18 mouse cellular contexts compared by ENCODE assay signal in the genomic region with DNA sequence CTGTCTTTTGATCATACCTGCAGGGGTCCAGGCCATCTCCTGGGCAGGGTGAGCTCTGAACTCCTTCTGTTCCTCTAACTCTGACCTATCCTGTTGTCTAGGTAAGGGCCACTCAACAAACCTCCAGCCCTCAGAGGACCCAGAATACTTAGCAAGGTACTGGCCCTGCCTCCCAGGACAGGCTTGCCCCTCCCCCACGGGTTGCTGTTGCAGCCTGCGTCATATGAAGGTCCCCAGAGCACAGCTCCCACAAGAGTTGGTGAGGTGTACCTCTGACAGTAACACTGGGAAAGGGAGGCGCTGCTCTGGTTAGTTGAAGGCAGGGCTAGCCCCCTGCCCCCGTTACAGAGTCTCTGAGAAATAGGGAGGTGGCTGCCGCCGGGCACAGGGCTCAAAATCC. TPM values are rescaled to one million over a fixed set of nuclear protein-coding genes. Genes with fewer than 3 reads are reported as not detected.
DNase-seq lines count a peak whose midpoint lies in the region; ATAC-seq and TF ChIP-seq lines count a peak whose summit lies in the region.
"Had no signal": no experiment of that assay in that cellular context is flagged by ENCODE, and none has a peak within 500 bp of the region (broad histone marks: within the 10 kb centered on the region; RNA-seq: fewer than 3 reads in every experiment).

No protein-coding gene starts in this region.

- DNase-seq in heart, postnatal 4 days, result no peak
- peak; percentile 15 for DNase-seq in liver
- peak; percentile 39 for DNase-seq in embryonic facial prominence, embryonic 14.5 days (ENCODE audit: low spot score)
- DNase-seq in spleen, adult 18-20 months, result no peak
- DNase-seq in cerebellum, adult 18-20 months, result no peak
- DNase-seq: thymus, postnatal 25 days had no signal

- H3K4me2 ChIP-seq in heart, embryonic 11.5 days, result peak overlapping the region; percentile 92
- H3K4me2 ChIP-seq in liver, embryonic 12.5 days, result no peak overlapping the region
- H3K4me2 ChIP-seq in embryonic facial prominence, embryonic 14.5 days (ENCODE audit: low read depth, low read length), result no peak overlapping the region

- no peak for ATAC-seq in heart, embryonic 11.5 days (replicated peaks; ENCODE audit: insufficient number of reproducible peaks, low FRiP score, low TSS enrichment)
- ATAC-seq in liver, embryonic 12.5 days, result no peak
- ATAC-seq in embryonic facial prominence, embryonic 14.5 days (ENCODE audit: low read depth), result no peak
- ATAC-seq: activated CD4-positive, CD25-positive, alpha-beta regulatory T cell, adult 4 months had no signal

- no peak overlapping the region for H3K4me3 ChIP-seq in heart, embryonic 11.5 days (ENCODE audit: low read depth, low read length)
- H3K4me3 ChIP-seq in liver, embryonic 12.5 days, result no peak overlapping the region
- H3K4me3 ChIP-seq in ES-Bruce4 (ENCODE audit: low read depth, low read length), result no peak overlapping the region
- H3K4me3 ChIP-seq in embryonic facial prominence, embryonic 14.5 days (ENCODE audit: low read depth, low read length), result no peak overlapping the region
- H3K4me3 ChIP-seq: heart, adult 2 months; megakaryocyte, embryonic 14.5 days had no signal

- TF ChIP-seq CTCF in ES-Bruce4 (IDR thresholded peaks at IDR 0.05; ENCODE audit: low read depth, low read length), result no peak

- peaks cover 5% of the 10 kb centered on the region; the same call in 1 of the 2 replicates for H3K36me3 ChIP-seq in heart, embryonic 11.5 days (ENCODE audit: control insufficient read depth, insufficient read depth, low read length)
- H3K36me3 ChIP-seq in liver, embryonic 12.5 days, result peaks cover 29% of the 10 kb centered on the region
- peaks cover 14% of the 10 kb centered on the region for H3K36me3 ChIP-seq in ES-Bruce4 (ENCODE audit: control insufficient read depth, insufficient read depth, low read length, poor library complexity, severe bottlenecking)
- H3K36me3 ChIP-seq in embryonic facial prominence, embryonic 14.5 days (ENCODE audit: control insufficient read depth, insufficient read depth, low read length), result peaks cover 7% of the 10 kb centered on the region
- H3K36me3 ChIP-seq: neural tube, embryonic 13.5 days had no signal

- no peak for TF ChIP-seq EP300 in ES-Bruce4 (IDR thresholded peaks at IDR 0.05; ENCODE audit: insufficient read depth, low read depth, low read length)

- no peak for TF ChIP-seq POLR2A in ES-Bruce4 (IDR thresholded peaks at IDR 0.05; ENCODE audit: insufficient read depth, low read length)

- no peak overlapping the region for H3K9ac ChIP-seq in heart, embryonic 11.5 days (ENCODE audit: low read depth, low read length)
- H3K9ac ChIP-seq in liver, embryonic 12.5 days, result no peak overlapping the region
- H3K9ac ChIP-seq in ES-Bruce4 (ENCODE audit: low read depth, poor library complexity, severe bottlenecking), result 0 out of 2 replicates have a peak overlapping the region, but pooled peaks have one; percentile 49
- H3K9ac ChIP-seq in embryonic facial prominence, embryonic 14.5 days (ENCODE audit: low read depth, low read length), result no peak overlapping the region
- H3K9ac ChIP-seq: limb, embryonic 15.5 days; neural tube, embryonic 13.5 days had no signal

- H3K9me3 ChIP-seq in heart, embryonic 11.5 days (replicated peaks; ENCODE audit: control insufficient read depth, low read length), result no peaks in the 10 kb centered on the region
- H3K9me3 ChIP-seq in liver, embryonic 12.5 days (replicated peaks), result no peaks in the 10 kb centered on the region
- no peaks in the 10 kb centered on the region for H3K9me3 ChIP-seq in ES-Bruce4 (replicated peaks; ENCODE audit: control insufficient read depth, insufficient read depth, low read length, poor library complexity, severe bottlenecking)
- no peaks in the 10 kb centered on the region for H3K9me3 ChIP-seq in embryonic facial prominence, embryonic 14.5 days (ENCODE audit: control insufficient read depth, low read length)
- H3K9me3 ChIP-seq: limb, embryonic 15.5 days; neural tube, embryonic 13.5 days had no signal

- peaks cover 36% of the 10 kb centered on the region for H3K27me3 ChIP-seq in heart, embryonic 11.5 days (ENCODE audit: control insufficient read depth, insufficient read depth, low read length)
- peaks cover 55% of the 10 kb centered on the region for H3K27me3 ChIP-seq in liver, embryonic 12.5 days (replicated peaks)
- H3K27me3 ChIP-seq in ES-Bruce4 (ENCODE audit: control insufficient read depth, insufficient read depth, low read length, poor library complexity, severe bottlenecking), result no peaks in the 10 kb centered on the region
- peaks cover 31% of the 10 kb centered on the region for H3K27me3 ChIP-seq in embryonic facial prominence, embryonic 14.5 days (replicated peaks; ENCODE audit: control insufficient read depth, insufficient read depth, low read length)

- H3K27ac ChIP-seq in heart, embryonic 11.5 days (ENCODE audit: low read depth, low read length), result no peak overlapping the region
- no peak overlapping the region for H3K27ac ChIP-seq in liver, embryonic 12.5 days
- H3K27ac ChIP-seq in ES-Bruce4 (ENCODE audit: insufficient read depth, low read length), result no peak overlapping the region
- no peak overlapping the region for H3K27ac ChIP-seq in embryonic facial prominence, embryonic 14.5 days (replicated peaks; ENCODE audit: low read depth, low read length)
- H3K27ac ChIP-seq: heart, adult 2 months; hindbrain, embryonic 14.5 days; layer of hippocampus, adult 2 months; limb, embryonic 15.5 days; neural tube, embryonic 13.5 days had no signal

- WGBS in heart, embryonic 11.5 days (ENCODE audit: insufficient replicate concordance), result 5% methylated on average over 6 of the region's 6 CpGs
- WGBS in liver, embryonic 12.5 days (ENCODE audit: insufficient replicate concordance), result 5% methylated on average over 6 of the region's 6 CpGs
- WGBS in embryonic facial prominence, embryonic 14.5 days, result 3% methylated on average over 6 of the region's 6 CpGs

- peaks cover 12% of the 10 kb centered on the region; the same call in 1 of the 2 replicates for H3K4me1 ChIP-seq in heart, embryonic 11.5 days (ENCODE audit: control insufficient read depth, insufficient read depth, low read length)
- H3K4me1 ChIP-seq in liver, embryonic 12.5 days, result peaks cover 23% of the 10 kb centered on the region
- H3K4me1 ChIP-seq in ES-Bruce4 (ENCODE audit: control insufficient read depth, insufficient read depth, low read length), result peaks cover 10% of the 10 kb centered on the region
- no peaks in the 10 kb centered on the region for H3K4me1 ChIP-seq in embryonic facial prominence, embryonic 14.5 days (ENCODE audit: control insufficient read depth, insufficient read depth, low read length)

RNA-seq across cellular contexts. Expression of gene Gng13, which starts 0.8 kb away (rescaled TPM):
- polyA plus RNA-seq in heart, embryonic 11.5 days (2014; fragmentation: Nextera tagmentation; extraction: Ambion mirVana), result 2.1 and 2.7 TPM in 2 replicates
- total RNA-seq in heart, postnatal 4 days (2021), result 1 to 10 TPM in 1 of 2 experiments, not detected in 1; 2.3 TPM
- 1.2 and 1.4 TPM in 2 replicates for polyA plus RNA-seq in liver, embryonic 12.5 days (2016; fragmentation: Nextera tagmentation; extraction: Ambion mirVana)
- 12.4 and 17.3 TPM in 2 replicates for polyA plus RNA-seq in ES-Bruce4 (2011; ENCODE audit: insufficient read depth, insufficient read length, low read depth, missing spikeins)
- polyA plus RNA-seq in embryonic facial prominence, embryonic 14.5 days (2014; fragmentation: Nextera tagmentation; extraction: Ambion mirVana), result 14.6 and 28.5 TPM in 2 replicates
- total RNA-seq: gastrocnemius, adult 8-10 months had no signal
- polyA plus RNA-seq: activated CD4-positive, CD25-positive, alpha-beta regulatory T cell, adult 4 months had no signal

RNA-seq across cellular contexts. Expression of gene Chtf18, which starts 11.1 kb away (rescaled TPM):
- polyA plus RNA-seq in heart, embryonic 11.5 days (2014; fragmentation: Nextera tagmentation; extraction: Ambion mirVana), result 12.6 and 12.8 TPM in 2 replicates
- total RNA-seq in heart, postnatal 4 days (2021), result 10 to 100 TPM; 12.6 to 13.6 TPM
- polyA plus RNA-seq in liver, embryonic 12.5 days (2016; fragmentation: Nextera tagmentation; extraction: Ambion mirVana), result 33.3 and 37.6 TPM in 2 replicates
- polyA plus RNA-seq in ES-Bruce4 (2011; ENCODE audit: insufficient read depth, insufficient read length, low read depth, missing spikeins), result 39.4 and 47.2 TPM in 2 replicates
- 12.9 and 15.7 TPM in 2 replicates for polyA plus RNA-seq in embryonic facial prominence, embryonic 14.5 days (2014; fragmentation: Nextera tagmentation; extraction: Ambion mirVana)

RNA-seq across cellular contexts. Expression of gene Rpusd1, which starts 11.3 kb away (rescaled TPM):
- polyA plus RNA-seq in heart, embryonic 11.5 days (2014; fragmentation: Nextera tagmentation; extraction: Ambion mirVana), result 11.7 and 12.9 TPM in 2 replicates
- 1 to 10 TPM; 5.4 to 6.6 TPM for total RNA-seq in heart, postnatal 4 days (2021)
- 8.8 and 10.3 TPM in 2 replicates for polyA plus RNA-seq in liver, embryonic 12.5 days (2016; fragmentation: Nextera tagmentation; extraction: Ambion mirVana)
- polyA plus RNA-seq in ES-Bruce4 (2011; ENCODE audit: insufficient read depth, insufficient read length, low read depth, missing spikeins), result 17.0 and 18.4 TPM in 2 replicates
- 19.5 and 23.1 TPM in 2 replicates for polyA plus RNA-seq in embryonic facial prominence, embryonic 14.5 days (2014; fragmentation: Nextera tagmentation; extraction: Ambion mirVana)

RNA-seq across cellular contexts. Expression of gene Mslnl, which starts 19.7 kb away (rescaled TPM):
- polyA plus RNA-seq in heart, embryonic 11.5 days (2014; fragmentation: Nextera tagmentation; extraction: Ambion mirVana), result not detected in 2 replicates
- total RNA-seq in heart, postnatal 4 days (2021), result not detected
- polyA plus RNA-seq in liver, embryonic 12.5 days (2016; fragmentation: Nextera tagmentation; extraction: Ambion mirVana), result not detected in 2 replicates
- polyA plus RNA-seq in ES-Bruce4 (2011; ENCODE audit: insufficient read depth, insufficient read length, low read depth, missing spikeins), result 0.30 TPM in 1 of 2 replicates, not detected in the other
- polyA plus RNA-seq in embryonic facial prominence, embryonic 14.5 days (2014; fragmentation: Nextera tagmentation; extraction: Ambion mirVana), result 2.0 TPM in 2 replicates
- total RNA-seq: gastrocnemius, adult 8-10 months; heart, adult 2 months; layer of hippocampus, adult 2 months had no signal
- polyA plus RNA-seq: hindbrain, embryonic 14.5 days; kidney, embryonic 16.5 days; neural tube, embryonic 13.5 days had no signal

RNA-seq across cellular contexts. Expression of gene Msln, which starts 38.0 kb away (rescaled TPM):
- 3.1 and 3.4 TPM in 2 replicates for polyA plus RNA-seq in heart, embryonic 11.5 days (2014; fragmentation: Nextera tagmentation; extraction: Ambion mirVana)
- 10 to 100 TPM; 38.4 to 43.3 TPM for total RNA-seq in heart, postnatal 4 days (2021)
- 0.26 and 0.30 TPM in 2 replicates for polyA plus RNA-seq in liver, embryonic 12.5 days (2016; fragmentation: Nextera tagmentation; extraction: Ambion mirVana)
- polyA plus RNA-seq in ES-Bruce4 (2011; ENCODE audit: insufficient read depth, insufficient read length, low read depth, missing spikeins), result 9.6 and 15.1 TPM in 2 replicates
- polyA plus RNA-seq in embryonic facial prominence, embryonic 14.5 days (2014; fragmentation: Nextera tagmentation; extraction: Ambion mirVana), result 1.7 and 9.4 TPM in 2 replicates
- polyA plus RNA-seq: activated CD4-positive, CD25-positive, alpha-beta regulatory T cell, adult 4 months; hindbrain, embryonic 14.5 days had no signal

Comparison
In these comparisons a context has a peak if more than half of its experiments do, and no peak if none do; other contexts are left out.
1. DNase-seq: peak in liver (single experiment) and embryonic facial prominence, embryonic 14.5 days (single experiment); none in heart, postnatal 4 days (single experiment), spleen, adult 18-20 months (0 of 2) and cerebellum, adult 18-20 months (0 of 2).